9 mouse cellular contexts compared by ENCODE assay signal in genomic region chr12:11350895-11351294, GRCm38 (mm10).
A peak's percentile ranks its signal among the peaks of the same experiment; 100 is the strongest.
DNase-seq lines count a peak whose midpoint lies in the region; TF ChIP-seq lines count a peak whose summit lies in the region.
"Had no signal": no experiment of that assay in that cellular context is flagged by ENCODE, and none has a peak within 500 bp of the region (broad histone marks: within the 10 kb centered on the region; RNA-seq: fewer than 3 reads in every experiment).

No protein-coding gene starts in this region.

- H3K4me3 ChIP-seq in lung, adult 2 months (replicated peaks; ENCODE audit: extremely low read depth, low read depth, low read length) = no peak overlapping the region
- H3K4me3 ChIP-seq: erythroblast, embryonic 14.5 days had no signal

- TF ChIP-seq POLR2A in lung, adult 2 months (IDR thresholded peaks at IDR 0.05; ENCODE audit: borderline replicate concordance, extremely low read depth, low read depth, low read length) = no peak

- H3K4me1 ChIP-seq in lung, adult 2 months (ENCODE audit: control insufficient read depth, insufficient read depth, low read length) = no peaks in the 10 kb centered on the region

- peak; percentile 60 to 63 for DNase-seq in B cell, adult 2 months
- peak; percentile 61 for DNase-seq in adrenal gland, adult 8-10 months
- peak; percentile 51 for DNase-seq in embryo, embryonic 11.5 days (ENCODE audit: low read depth, low spot score)
- peak; percentile 26 for DNase-seq in heart, adult 8-10 months (ENCODE audit: low spot score)
- DNase-seq in kidney, postnatal 36 days = peak; percentile 68 to 89
- peak; percentile 36 for DNase-seq in lung, adult 2 months
- peak; percentile 28 for DNase-seq in retina, adult 2 months (ENCODE audit: low read depth, low spot score)
- peak; percentile 32 for DNase-seq in urinary bladder, postnatal 10 days (ENCODE audit: low spot score)

- peak; percentile 72 for TF ChIP-seq CTCF in lung, adult 2 months (IDR thresholded peaks at IDR 0.05; ENCODE audit: insufficient read depth, low read length)

- 29% methylated on average over 5 of the region's 5 CpGs for WGBS in lung, adult 2 months

Comparison
In these comparisons a context has a peak if more than half of its experiments do, and no peak if none do; other contexts are left out.
1. DNase-seq: peak in every context shown above with its lines; median percentile 78 in kidney, postnatal 36 days; 62 in B cell, adult 2 months; 61 in adrenal gland, adult 8-10 months; 51 in embryo, embryonic 11.5 days; 36 in lung, adult 2 months; 32 in urinary bladder, postnatal 10 days; 28 in retina, adult 2 months; 26 in heart, adult 8-10 months.